Mouse (Mus musculus) ES-Bruce4 (cell line): ENCODE results near the gene Scrn1.

Experiments used
- EP300 ChIP-seq: IDR thresholded peaks from 2 replicates; pipeline ENCODE4 v1.6.1; 2011; ENCODE audit warnings: low read depth, low read length; ENCODE audit not compliant: insufficient read depth
- POLR2A ChIP-seq: IDR thresholded peaks from one replicate; pipeline ENCODE4 v1.8.1; 2011; ENCODE audit warnings: low read length; ENCODE audit not compliant: insufficient read depth

DNA sequence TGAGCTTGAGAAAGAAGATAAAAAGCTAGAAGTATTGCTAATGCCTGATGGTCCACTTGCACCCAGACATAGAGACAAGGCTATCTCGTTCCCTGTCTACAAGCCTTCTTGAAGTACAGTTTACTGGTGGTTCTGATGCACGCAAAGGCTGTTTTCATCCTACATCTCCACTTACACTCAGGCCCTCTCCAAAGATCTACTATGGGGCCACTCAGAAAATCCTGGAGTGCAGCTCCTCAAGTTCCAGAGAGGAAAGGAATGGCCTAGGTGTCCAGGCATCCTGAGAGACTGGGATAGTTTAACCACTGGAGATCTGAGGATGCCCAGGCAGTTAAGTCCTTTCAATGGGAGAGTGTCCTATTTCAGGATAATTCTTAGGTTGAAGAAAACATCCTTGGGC lies 24.4 kb upstream of the Scrn1 start:
- TF ChIP-seq EP300 (no peak), POLR2A (no peak)
